Mouse (Mus musculus) cerebellum, adult 2 months (tissue): ENCODE results near the gene Prmt3.

Source experiments
- CTCF ChIP-seq: fragments of 200-500 bp; IDR thresholded peaks from 2 replicates; pipeline ENCODE4 v1.5.1; 2011; ENCODE audit warnings: low read depth, mild to moderate bottlenecking, control low read depth, low read length, moderate library complexity, borderline replicate concordance; ENCODE audit not compliant: insufficient read depth
- POLR2A ChIP-seq: fragments of 200-500 bp; IDR thresholded peaks from 2 replicates; pipeline ENCODE4 v1.6.1; 2011; ENCODE audit warnings: low read length, control low read depth, borderline replicate concordance; ENCODE audit not compliant: insufficient read depth

- TF ChIP-seq CTCF (no peak), POLR2A (no peak)
Measured at GRCm38 (mm10) chr7:49894786-49895185, 116.6 kb downstream of the Prmt3 start.
